Mouse (Mus musculus): ENCODE measurements around the gene Camkk1. TPM values are rescaled to one million over a fixed set of nuclear protein-coding genes. Genes with fewer than 3 reads are reported as not detected.

Camkk1 gene
- not detected in 2 replicates for polyA plus RNA-seq (2012; ENCODE audit: insufficient read depth, insufficient read length, missing spikeins)

- Histone ChIP-seq H3K27ac (replicated peaks; ENCODE audit: low read depth, low read length) (no peak within 1 kb of the TSS), H3K4me1 (ENCODE audit: control insufficient read depth, insufficient read depth, insufficient read length, low read length) (peaks cover 12% of the 10 kb centered on the region), H3K4me3 (ENCODE audit: insufficient read depth, low read depth, low read length) (peak within 1 kb of the TSS; percentile 62)
Measured at GRCm38 (mm10) chr11:73018471-73019146, at the start of gene Camkk1. Camkk1 (plus strand) TSS chr11:73019008.

- no peak overlapping the region for H3K27ac ChIP-seq (replicated peaks; ENCODE audit: low read depth, low read length)
- no peak overlapping the region for H3K4me3 ChIP-seq (ENCODE audit: insufficient read depth, low read depth, low read length)
- peaks cover 2% of the 10 kb centered on the region; the same call in 1 of the 2 replicates for H3K4me1 ChIP-seq (ENCODE audit: control insufficient read depth, insufficient read depth, insufficient read length, low read length)
Measured at GRCm38 (mm10) chr11:72974995-72975503, 43.8 kb upstream of the Camkk1 start.

GRCm38 (mm10) chr11:72982516-72982915 lies 36.3 kb upstream of the Camkk1 start:
- H3K4me3 ChIP-seq (ENCODE audit: insufficient read depth, low read depth, low read length) = no peak overlapping the region
- peaks cover 3% of the 10 kb centered on the region; the same call in 1 of the 2 replicates for H3K4me1 ChIP-seq (ENCODE audit: control insufficient read depth, insufficient read depth, insufficient read length, low read length)
- H3K27ac ChIP-seq (replicated peaks; ENCODE audit: low read depth, low read length) = no peak overlapping the region

- peaks cover 3% of the 10 kb centered on the region; the same call in 1 of the 2 replicates for H3K4me1 ChIP-seq (ENCODE audit: control insufficient read depth, insufficient read depth, insufficient read length, low read length)
- H3K27ac ChIP-seq (replicated peaks; ENCODE audit: low read depth, low read length) = no peak overlapping the region
- no peak overlapping the region for H3K4me3 ChIP-seq (ENCODE audit: insufficient read depth, low read depth, low read length)
Measured at GRCm38 (mm10) chr11:72983283-72983682, 35.5 kb upstream of the Camkk1 start.

- no peak overlapping the region for H3K27ac ChIP-seq (replicated peaks; ENCODE audit: low read depth, low read length)
- H3K4me1 ChIP-seq (ENCODE audit: control insufficient read depth, insufficient read depth, insufficient read length, low read length) = peaks cover 3% of the 10 kb centered on the region
- no peak overlapping the region for H3K4me3 ChIP-seq (ENCODE audit: insufficient read depth, low read depth, low read length)
Measured at GRCm38 (mm10) chr11:72986745-72987144, 32.1 kb upstream of the Camkk1 start.

GRCm38 (mm10) chr11:72987234-72987633 lies 31.6 kb upstream of the Camkk1 start:
- peaks cover 3% of the 10 kb centered on the region for H3K4me1 ChIP-seq (ENCODE audit: control insufficient read depth, insufficient read depth, insufficient read length, low read length)
- no peak overlapping the region for H3K4me3 ChIP-seq (ENCODE audit: insufficient read depth, low read depth, low read length)
- no peak overlapping the region for H3K27ac ChIP-seq (replicated peaks; ENCODE audit: low read depth, low read length)

- H3K4me1 ChIP-seq (ENCODE audit: control insufficient read depth, insufficient read depth, insufficient read length, low read length) = peaks cover 3% of the 10 kb centered on the region
- H3K27ac ChIP-seq (replicated peaks; ENCODE audit: low read depth, low read length) = no peak overlapping the region
Measured at GRCm38 (mm10) chr11:72987807-72988206, 31.0 kb upstream of the Camkk1 start.

GRCm38 (mm10) chr11:72989044-72989443 lies 29.8 kb upstream of the Camkk1 start:
- H3K27ac ChIP-seq (replicated peaks; ENCODE audit: low read depth, low read length) = no peak overlapping the region
- peaks cover 3% of the 10 kb centered on the region for H3K4me1 ChIP-seq (ENCODE audit: control insufficient read depth, insufficient read depth, insufficient read length, low read length)
- no peak overlapping the region for H3K4me3 ChIP-seq (ENCODE audit: insufficient read depth, low read depth, low read length)

More at GRCm38 (mm10) chr11:72987807-72988206, 31.0 kb upstream of the Camkk1 start:
- H3K4me3 ChIP-seq (ENCODE audit: insufficient read depth, low read depth, low read length) = no peak overlapping the region

GRCm38 (mm10) chr11:72990688-72991087 lies 28.1 kb upstream of the Camkk1 start:
- H3K27ac ChIP-seq (replicated peaks; ENCODE audit: low read depth, low read length) = no peak overlapping the region
- peaks cover 3% of the 10 kb centered on the region for H3K4me1 ChIP-seq (ENCODE audit: control insufficient read depth, insufficient read depth, insufficient read length, low read length)
- H3K4me3 ChIP-seq (ENCODE audit: insufficient read depth, low read depth, low read length) = no peak overlapping the region

- Histone ChIP-seq H3K27ac (replicated peaks; ENCODE audit: low read depth, low read length) (no peak overlapping the region), H3K4me3 (ENCODE audit: insufficient read depth, low read depth, low read length) (no peak overlapping the region)
Measured at GRCm38 (mm10) chr11:72991961-72992360, 26.8 kb upstream of the Camkk1 start.

GRCm38 (mm10) chr11:72996346-72996745 lies 22.5 kb upstream of the Camkk1 start:
- Histone ChIP-seq H3K4me1 (ENCODE audit: control insufficient read depth, insufficient read depth, insufficient read length, low read length) (peaks cover 7% of the 10 kb centered on the region; the same call in 1 of the 2 replicates), H3K4me3 (ENCODE audit: insufficient read depth, low read depth, low read length) (no peak overlapping the region), H3K27ac (replicated peaks; ENCODE audit: low read depth, low read length) (no peak overlapping the region)

More at GRCm38 (mm10) chr11:72991961-72992360, 26.8 kb upstream of the Camkk1 start:
- H3K4me1 ChIP-seq (ENCODE audit: control insufficient read depth, insufficient read depth, insufficient read length, low read length) = no peaks in the 10 kb centered on the region; the same call in none of the 2 replicates

GRCm38 (mm10) chr11:72996781-72997180 lies 22.0 kb upstream of the Camkk1 start:
- no peak overlapping the region for H3K27ac ChIP-seq (replicated peaks; ENCODE audit: low read depth, low read length)
- H3K4me1 ChIP-seq (ENCODE audit: control insufficient read depth, insufficient read depth, insufficient read length, low read length) = peaks cover 7% of the 10 kb centered on the region; the same call in 1 of the 2 replicates
- H3K4me3 ChIP-seq (ENCODE audit: insufficient read depth, low read depth, low read length) = no peak overlapping the region

GRCm38 (mm10) chr11:72997529-72998326 lies 21.1 kb upstream of the Camkk1 start:
- H3K27ac ChIP-seq (replicated peaks; ENCODE audit: low read depth, low read length) = no peak overlapping the region
- H3K4me3 ChIP-seq (ENCODE audit: insufficient read depth, low read depth, low read length) = no peak overlapping the region
- peaks cover 7% of the 10 kb centered on the region; the same call in 1 of the 2 replicates for H3K4me1 ChIP-seq (ENCODE audit: control insufficient read depth, insufficient read depth, insufficient read length, low read length)

GRCm38 (mm10) chr11:72998771-72999170 lies 20.0 kb upstream of the Camkk1 start, which contains the start of gene P2rx1:
P2rx1 (plus strand) TSS chr11:72999103.
- peaks cover 7% of the 10 kb centered on the region; the same call in 1 of the 2 replicates for H3K4me1 ChIP-seq (ENCODE audit: control insufficient read depth, insufficient read depth, insufficient read length, low read length)
- H3K4me3 ChIP-seq (ENCODE audit: insufficient read depth, low read depth, low read length) = no peak within 1 kb of the TSS
- H3K27ac ChIP-seq (replicated peaks; ENCODE audit: low read depth, low read length) = 0 out of 2 replicates have a peak within 1 kb of the TSS, but pooled peaks have one; percentile 32

GRCm38 (mm10) chr11:73001029-73001428 lies 17.8 kb upstream of the Camkk1 start:
- Histone ChIP-seq H3K4me1 (ENCODE audit: control insufficient read depth, insufficient read depth, insufficient read length, low read length) (peaks cover 7% of the 10 kb centered on the region; the same call in 1 of the 2 replicates), H3K27ac (replicated peaks; ENCODE audit: low read depth, low read length) (no peak overlapping the region), H3K4me3 (ENCODE audit: insufficient read depth, low read depth, low read length) (no peak overlapping the region)
